Mouse (Mus musculus): ENCODE measurements around the gene Pm20d1. TPM values are rescaled to one million over a fixed set of nuclear protein-coding genes. Genes with fewer than 3 reads are reported as not detected.

The Pm20d1 gene
- polyA plus RNA-seq, 1 experiment = 0.01 TPM

GRCm38 (mm10) chr1:131757211-131757610 lies 40.0 kb upstream of the Pm20d1 start:
- TF ChIP-seq E2F4 (IDR thresholded peaks at IDR 0.05; ENCODE audit: insufficient read depth) (no peak), MYOG (IDR thresholded peaks at IDR 0.05; ENCODE audit: control insufficient read depth in 1 of 3, insufficient read depth in 1 of 3, insufficient read length in 2 of 3, low read depth in 2 of 3) (no peak)
- no peaks in the 10 kb centered on the region for H3K79me2 ChIP-seq (ENCODE audit: control insufficient read depth, insufficient read depth)

GRCm38 (mm10) chr1:131758796-131759195 lies 38.4 kb upstream of the Pm20d1 start:
- H3ac ChIP-seq (ENCODE audit: control insufficient read depth, insufficient read length) = no peak overlapping the region
- no peaks in the 10 kb centered on the region for H3K36me3 ChIP-seq (ENCODE audit: control insufficient read depth, insufficient read depth)
- no peak overlapping the region for H3K4me2 ChIP-seq (ENCODE audit: low read depth)
- TF ChIP-seq TCF12 (IDR thresholded peaks at IDR 0.05; ENCODE audit: insufficient read depth, poor library complexity, severe bottlenecking) (no peak), MAX (IDR thresholded peaks at IDR 0.05; ENCODE audit: low read depth) (no peak), MYOG (IDR thresholded peaks at IDR 0.05; ENCODE audit: control insufficient read depth in 1 of 3, insufficient read depth in 1 of 3, insufficient read length in 2 of 3, low read depth in 2 of 3) (no peak), USF1 (IDR thresholded peaks at IDR 0.05; ENCODE audit: low read depth) (no peak), CEBPB (IDR thresholded peaks at IDR 0.05; ENCODE audit: insufficient read depth, poor library complexity, severe bottlenecking) (no peak), REST (IDR thresholded peaks at IDR 0.05; ENCODE audit: insufficient read depth, insufficient read length) (no peak), E2F4 (IDR thresholded peaks at IDR 0.05; ENCODE audit: insufficient read depth) (no peak), POLR2AphosphoS2 (IDR thresholded peaks at IDR 0.05; ENCODE audit: insufficient read length, low read depth) (no peak), POLR2A (IDR thresholded peaks at IDR 0.05; ENCODE audit: insufficient read length, low read depth) (no peak), MYOD1 (IDR thresholded peaks at IDR 0.05; ENCODE audit: control insufficient read depth in 1 of 3, insufficient read length in 2 of 3, low read depth in 2 of 3) (no peak), TCF3 (IDR thresholded peaks at IDR 0.05; ENCODE audit: insufficient read length, low read depth) (no peak), SRF (IDR thresholded peaks at IDR 0.05; ENCODE audit: control insufficient read depth, insufficient read length, low read depth) (no peak)
- H3K79me2 ChIP-seq (ENCODE audit: control insufficient read depth, insufficient read depth) = no peaks in the 10 kb centered on the region
- no peak overlapping the region for H3K4me3 ChIP-seq
- no peaks in the 10 kb centered on the region for H3K27me3 ChIP-seq (ENCODE audit: control insufficient read depth, insufficient read depth, insufficient read length)

More at GRCm38 (mm10) chr1:131757211-131757610, 40.0 kb upstream of the Pm20d1 start:
- Histone ChIP-seq H3K4me2 (ENCODE audit: low read depth) (no peak overlapping the region), H3K36me3 (ENCODE audit: control insufficient read depth, insufficient read depth) (no peaks in the 10 kb centered on the region), H3K4me3 (no peak overlapping the region), H3K27me3 (ENCODE audit: control insufficient read depth, insufficient read depth, insufficient read length) (no peaks in the 10 kb centered on the region), H3ac (ENCODE audit: control insufficient read depth, insufficient read length) (no peak overlapping the region)

- H3K4me2 ChIP-seq (ENCODE audit: low read depth) = no peak overlapping the region
- H3K4me3 ChIP-seq = no peak overlapping the region
- H3K36me3 ChIP-seq (ENCODE audit: control insufficient read depth, insufficient read depth) = no peaks in the 10 kb centered on the region
- TF ChIP-seq TCF3 (IDR thresholded peaks at IDR 0.05; ENCODE audit: insufficient read length, low read depth) = no peak
- no peak for TF ChIP-seq POLR2A (IDR thresholded peaks at IDR 0.05; ENCODE audit: insufficient read length, low read depth)
- TF ChIP-seq POLR2AphosphoS2 (IDR thresholded peaks at IDR 0.05; ENCODE audit: insufficient read length, low read depth) = no peak
- TF ChIP-seq TCF12 (IDR thresholded peaks at IDR 0.05; ENCODE audit: insufficient read depth, poor library complexity, severe bottlenecking) = no peak
- no peak for TF ChIP-seq USF1 (IDR thresholded peaks at IDR 0.05; ENCODE audit: low read depth)
- TF ChIP-seq MYOD1 (IDR thresholded peaks at IDR 0.05; ENCODE audit: control insufficient read depth in 1 of 3, insufficient read length in 2 of 3, low read depth in 2 of 3) = no peak
- TF ChIP-seq REST (IDR thresholded peaks at IDR 0.05; ENCODE audit: insufficient read depth, insufficient read length) = no peak
- TF ChIP-seq MAX (IDR thresholded peaks at IDR 0.05; ENCODE audit: low read depth) = no peak
- no peak for TF ChIP-seq SRF (IDR thresholded peaks at IDR 0.05; ENCODE audit: control insufficient read depth, insufficient read length, low read depth)
- H3K27me3 ChIP-seq (ENCODE audit: control insufficient read depth, insufficient read depth, insufficient read length) = no peaks in the 10 kb centered on the region
- H3ac ChIP-seq (ENCODE audit: control insufficient read depth, insufficient read length) = no peak overlapping the region
- H3K79me2 ChIP-seq (ENCODE audit: control insufficient read depth, insufficient read depth) = no peaks in the 10 kb centered on the region
Observed at GRCm38 (mm10) chr1:131759667-131760427, 37.3 kb upstream of the Pm20d1 start.

GRCm38 (mm10) chr1:131760428-131760820 lies 36.8 kb upstream of the Pm20d1 start:
- Histone ChIP-seq H3K4me3 (no peak overlapping the region), H3K4me2 (ENCODE audit: low read depth) (no peak overlapping the region), H3K79me2 (ENCODE audit: control insufficient read depth, insufficient read depth) (no peaks in the 10 kb centered on the region), H3K27me3 (ENCODE audit: control insufficient read depth, insufficient read depth, insufficient read length) (no peaks in the 10 kb centered on the region), H3K36me3 (ENCODE audit: control insufficient read depth, insufficient read depth) (no peaks in the 10 kb centered on the region), H3ac (ENCODE audit: control insufficient read depth, insufficient read length) (no peak overlapping the region)
- no peak for TF ChIP-seq TCF3 (IDR thresholded peaks at IDR 0.05; ENCODE audit: insufficient read length, low read depth)
- TF ChIP-seq TCF12 (IDR thresholded peaks at IDR 0.05; ENCODE audit: insufficient read depth, poor library complexity, severe bottlenecking) = no peak
- TF ChIP-seq REST (IDR thresholded peaks at IDR 0.05; ENCODE audit: insufficient read depth, insufficient read length) = no peak
- no peak for TF ChIP-seq MAX (IDR thresholded peaks at IDR 0.05; ENCODE audit: low read depth)
- no peak for TF ChIP-seq MYOD1 (IDR thresholded peaks at IDR 0.05; ENCODE audit: control insufficient read depth in 1 of 3, insufficient read length in 2 of 3, low read depth in 2 of 3)
- no peak for TF ChIP-seq POLR2AphosphoS2 (IDR thresholded peaks at IDR 0.05; ENCODE audit: insufficient read length, low read depth)
- TF ChIP-seq POLR2A (IDR thresholded peaks at IDR 0.05; ENCODE audit: insufficient read length, low read depth) = no peak
- no peak for TF ChIP-seq MYOG (IDR thresholded peaks at IDR 0.05; ENCODE audit: control insufficient read depth in 1 of 3, insufficient read depth in 1 of 3, insufficient read length in 2 of 3, low read depth in 2 of 3)
